Mouse (Mus musculus): ENCODE measurements around the gene Isyna1. TPM values are rescaled to one million over a fixed set of nuclear protein-coding genes. Genes with fewer than 3 reads are reported as not detected.

Gene Isyna1
- polyA plus RNA-seq, 1 experiment from 2014 or later = 69.8 TPM

DNA sequence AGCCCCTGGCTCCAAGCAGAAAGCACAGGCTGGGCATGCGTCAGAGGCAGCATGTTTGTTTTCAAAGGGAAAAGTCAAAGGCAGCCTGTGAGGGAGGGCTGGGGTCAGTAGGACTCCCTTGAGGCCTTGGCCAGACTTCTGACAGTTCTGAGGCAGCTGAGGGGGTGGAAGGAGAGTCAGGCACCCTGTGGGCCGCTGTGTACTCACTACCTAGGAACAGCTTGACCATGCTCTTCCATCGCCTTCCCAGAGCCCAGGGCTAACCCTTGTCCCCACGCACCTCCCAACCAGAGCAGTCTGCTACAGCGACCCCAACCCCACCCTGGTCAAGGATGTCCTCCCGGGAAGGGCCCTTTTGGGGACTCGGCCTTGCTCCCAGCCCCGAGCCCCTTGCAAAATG is 1.0 kb upstream of the Isyna1 start:
- WGBS = 44% methylated on average over 8 of the region's 8 CpGs

DNA sequence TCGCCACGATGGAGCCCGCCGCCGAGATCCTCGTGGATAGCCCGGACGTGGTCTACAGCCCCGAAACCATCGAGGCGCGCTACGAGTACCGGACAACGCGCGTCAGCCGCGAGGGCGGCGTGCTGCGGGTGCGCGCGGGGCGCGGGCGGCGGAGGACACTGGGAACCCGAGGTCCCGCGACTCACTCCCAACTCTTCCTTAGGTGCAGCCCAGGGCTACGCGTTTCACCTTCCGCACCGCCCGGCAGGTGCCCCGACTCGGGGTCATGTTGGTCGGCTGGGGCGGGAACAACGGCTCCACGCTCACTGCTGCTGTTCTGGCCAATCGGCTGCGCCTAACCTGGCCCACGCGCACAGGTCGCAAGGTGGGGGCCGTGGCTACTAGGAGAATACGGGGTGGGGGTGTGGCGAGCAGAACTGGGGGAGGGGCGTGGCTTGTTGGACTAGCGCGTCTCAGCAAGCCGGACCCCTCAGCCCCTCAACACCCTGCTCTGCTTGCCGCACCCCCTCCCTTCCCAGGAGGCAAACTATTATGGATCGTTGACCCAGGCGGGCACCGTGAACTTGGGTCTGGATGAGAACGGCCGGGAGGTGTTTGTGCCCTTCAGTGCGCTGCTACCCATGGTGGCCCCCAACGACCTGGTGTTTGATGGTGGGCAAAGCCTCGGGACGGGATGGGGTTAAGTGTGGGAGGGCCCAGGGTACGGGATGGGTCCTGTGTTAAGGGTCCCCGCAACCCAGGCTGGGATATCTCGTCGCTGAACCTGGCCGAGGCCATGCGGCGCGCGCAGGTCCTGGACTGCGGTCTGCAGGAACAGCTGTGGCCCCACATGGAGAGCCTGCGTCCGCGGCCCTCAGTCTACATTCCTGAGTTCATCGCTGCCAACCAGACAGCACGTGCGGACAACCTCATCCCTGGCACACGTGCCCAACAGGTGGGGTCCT is 720 bp downstream of the Isyna1 start:
- Histone ChIP-seq H3K27me3 (ENCODE audit: control insufficient read depth, insufficient read depth, low read length) (no peaks in the 10 kb centered on the region), H3K4me1 (ENCODE audit: control insufficient read depth in 2 of 2, insufficient read depth in 2 of 2, low read length in 2 of 2) (peaks cover 24 to 48% of the 10 kb centered on the region in 2 experiments), H3K4me3 (ENCODE audit: control insufficient read depth in 1 of 2, insufficient read depth in 1 of 2, low read depth in 1 of 2, low read length in 2 of 2) (peak overlapping the region; percentile 73 to 80), H3K9ac (ENCODE audit: low read length) (peak overlapping the region; percentile 86), H3K4me2 (ENCODE audit: low read length) (peak overlapping the region; percentile 99), H3K36me3 (ENCODE audit: control insufficient read depth, insufficient read depth, low read length) (peaks cover 47% of the 10 kb centered on the region), H3K9me3 (ENCODE audit: control insufficient read depth, low read length) (no peaks in the 10 kb centered on the region), H3K27ac (replicated peaks in 1 of 2; ENCODE audit: control insufficient read depth in 1 of 2, insufficient read depth in 1 of 2, low read depth in 2 of 2, low read length in 2 of 2) (peak overlapping the region; percentile 85 to 87)
- peak; percentile 3; the same call in 1 of the 2 replicates for ATAC-seq (ENCODE audit: insufficient number of reproducible peaks, insufficient read depth, low FRiP score, low read depth)
- WGBS = 11% methylated on average over 81 of the region's 82 CpGs

More for the DNA sequence above, 1.0 kb upstream of the Isyna1 start:
- Histone ChIP-seq H3K9me3 (ENCODE audit: control insufficient read depth, low read length) (no peaks in the 10 kb centered on the region), H3K36me3 (ENCODE audit: control insufficient read depth, insufficient read depth, low read length) (peaks cover 55% of the 10 kb centered on the region), H3K4me3 (ENCODE audit: control insufficient read depth in 1 of 2, insufficient read depth in 1 of 2, low read depth in 1 of 2, low read length in 2 of 2) (peak overlapping the region in 1 of 2 experiments; percentile 73; a peak in 1 of 4 replicates), H3K27ac (replicated peaks in 1 of 2; ENCODE audit: control insufficient read depth in 1 of 2, insufficient read depth in 1 of 2, low read depth in 2 of 2, low read length in 2 of 2) (peak overlapping the region; percentile 84 to 87), H3K27me3 (ENCODE audit: control insufficient read depth, insufficient read depth, low read length) (no peaks in the 10 kb centered on the region), H3K4me1 (ENCODE audit: control insufficient read depth in 2 of 2, insufficient read depth in 2 of 2, low read length in 2 of 2) (peaks cover 19 to 38% of the 10 kb centered on the region in 2 experiments), H3K9ac (ENCODE audit: low read length) (peak overlapping the region; percentile 86), H3K4me2 (ENCODE audit: low read length) (peak overlapping the region; percentile 99)
- ATAC-seq (ENCODE audit: insufficient number of reproducible peaks, insufficient read depth, low FRiP score, low read depth) = no peak

DNA sequence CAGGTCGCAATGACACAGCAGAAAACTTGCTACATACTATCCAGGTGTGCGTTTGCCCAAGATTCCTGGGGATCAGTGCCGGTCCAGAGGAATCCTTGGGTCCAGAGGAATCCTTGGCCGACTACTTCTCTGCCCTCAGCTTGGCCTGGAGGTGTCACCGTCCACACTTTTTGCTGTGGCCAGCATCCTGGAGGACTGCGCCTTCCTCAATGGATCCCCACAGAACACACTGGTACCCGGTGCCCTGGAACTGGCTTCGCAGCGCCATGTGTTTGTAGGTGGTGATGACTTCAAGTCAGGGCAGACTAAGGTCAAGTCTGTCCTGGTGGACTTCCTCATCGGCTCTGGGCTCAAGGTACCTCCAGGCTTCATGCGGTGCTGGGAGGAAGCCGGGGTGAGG is 1.6 kb downstream of the Isyna1 start:
- H3K4me3 ChIP-seq (ENCODE audit: control insufficient read depth in 1 of 2, insufficient read depth in 1 of 2, low read depth in 1 of 2, low read length in 2 of 2) = no peak overlapping the region
- H3K4me1 ChIP-seq (ENCODE audit: control insufficient read depth in 2 of 2, insufficient read depth in 2 of 2, low read length in 2 of 2) = peaks cover 29 to 56% of the 10 kb centered on the region in 2 experiments
- H3K9me3 ChIP-seq (ENCODE audit: control insufficient read depth, low read length) = no peaks in the 10 kb centered on the region
- H3K36me3 ChIP-seq (ENCODE audit: control insufficient read depth, insufficient read depth, low read length) = peaks cover 40% of the 10 kb centered on the region
- H3K9ac ChIP-seq (ENCODE audit: low read length) = no peak overlapping the region
- no peaks in the 10 kb centered on the region for H3K27me3 ChIP-seq (ENCODE audit: control insufficient read depth, insufficient read depth, low read length)
- no peak overlapping the region for H3K27ac ChIP-seq (replicated peaks in 1 of 2; ENCODE audit: control insufficient read depth in 1 of 2, insufficient read depth in 1 of 2, low read depth in 2 of 2, low read length in 2 of 2)
- WGBS = 90% methylated on average over 12 of the region's 12 CpGs
- H3K4me2 ChIP-seq (ENCODE audit: low read length) = peak overlapping the region; percentile 99; the same call in 1 of the 2 replicates
- ATAC-seq (ENCODE audit: insufficient number of reproducible peaks, insufficient read depth, low FRiP score, low read depth) = no peak

DNA sequence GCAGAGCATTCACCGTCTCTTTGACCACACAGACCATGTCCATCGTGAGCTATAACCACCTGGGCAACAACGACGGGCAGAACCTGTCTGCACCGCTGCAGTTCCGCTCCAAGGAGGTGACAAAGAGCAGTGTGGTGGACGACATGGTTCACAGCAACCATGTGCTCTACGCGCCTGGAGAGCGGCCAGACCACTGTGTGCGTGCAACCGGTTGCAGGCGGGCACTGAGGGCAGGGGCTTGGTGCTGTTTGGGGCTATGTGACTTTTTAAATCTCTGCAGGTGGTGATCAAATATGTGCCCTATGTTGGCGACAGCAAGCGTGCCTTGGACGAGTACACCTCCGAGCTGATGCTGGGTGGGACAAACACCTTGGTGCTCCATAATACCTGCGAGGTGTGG is 2.0 kb downstream of the Isyna1 start:
- H3K4me1 ChIP-seq (ENCODE audit: control insufficient read depth in 2 of 2, insufficient read depth in 2 of 2, low read length in 2 of 2) = peaks cover 30 to 59% of the 10 kb centered on the region in 2 experiments
- ATAC-seq (ENCODE audit: insufficient number of reproducible peaks, insufficient read depth, low FRiP score, low read depth) = no peak
- H3K9ac ChIP-seq (ENCODE audit: low read length) = no peak overlapping the region
- no peak overlapping the region for H3K27ac ChIP-seq (replicated peaks in 1 of 2; ENCODE audit: control insufficient read depth in 1 of 2, insufficient read depth in 1 of 2, low read depth in 2 of 2, low read length in 2 of 2)
- 94% methylated on average over 18 of the region's 18 CpGs for WGBS
- H3K36me3 ChIP-seq (ENCODE audit: control insufficient read depth, insufficient read depth, low read length) = peaks cover 37% of the 10 kb centered on the region
- no peak overlapping the region for H3K4me2 ChIP-seq (ENCODE audit: low read length)
- no peaks in the 10 kb centered on the region for H3K27me3 ChIP-seq (ENCODE audit: control insufficient read depth, insufficient read depth, low read length)
- H3K4me3 ChIP-seq (ENCODE audit: control insufficient read depth in 1 of 2, insufficient read depth in 1 of 2, low read depth in 1 of 2, low read length in 2 of 2) = no peak overlapping the region
- no peaks in the 10 kb centered on the region for H3K9me3 ChIP-seq (ENCODE audit: control insufficient read depth, low read length)

DNA sequence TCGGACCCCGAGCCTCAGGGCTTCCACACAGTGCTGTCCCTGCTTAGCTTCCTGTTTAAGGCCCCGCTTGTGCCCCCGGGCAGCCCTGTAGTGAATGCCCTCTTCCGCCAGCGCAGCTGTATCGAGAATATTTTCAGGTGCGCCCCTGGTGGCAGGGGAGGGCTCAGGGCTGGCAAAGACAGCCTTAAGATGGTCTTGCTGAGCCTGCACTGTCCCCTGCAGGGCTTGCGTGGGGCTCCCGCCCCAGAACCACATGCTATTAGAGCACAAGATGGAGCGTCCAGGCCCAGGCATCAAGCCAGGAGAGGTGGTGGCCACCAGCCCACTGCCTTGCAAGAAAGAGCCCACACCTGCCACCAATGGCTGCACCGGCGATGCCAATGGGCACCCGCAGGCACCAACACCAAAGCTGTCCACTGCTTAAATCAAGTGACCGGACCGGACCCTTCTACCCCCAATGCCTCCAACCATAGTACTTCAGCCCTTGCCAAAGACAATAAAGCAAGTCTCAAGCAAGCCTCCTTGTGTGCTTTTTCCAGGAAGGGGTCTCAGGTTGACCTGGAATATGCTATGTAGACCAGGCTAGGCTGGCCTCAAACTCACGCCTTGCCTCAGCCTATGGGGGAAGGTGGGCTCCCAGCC is 2.7 kb downstream of the Isyna1 start:
- Histone ChIP-seq H3K27me3 (ENCODE audit: control insufficient read depth, insufficient read depth, low read length) (no peaks in the 10 kb centered on the region), H3K9me3 (ENCODE audit: control insufficient read depth, low read length) (no peaks in the 10 kb centered on the region), H3K27ac (replicated peaks in 1 of 2; ENCODE audit: control insufficient read depth in 1 of 2, insufficient read depth in 1 of 2, low read depth in 2 of 2, low read length in 2 of 2) (0 out of 4 replicates have a peak overlapping the region, but pooled peaks of 1 of the 2 experiments have one; percentile 1), H3K4me3 (ENCODE audit: control insufficient read depth in 1 of 2, insufficient read depth in 1 of 2, low read depth in 1 of 2, low read length in 2 of 2) (no peak overlapping the region), H3K36me3 (ENCODE audit: control insufficient read depth, insufficient read depth, low read length) (peaks cover 33% of the 10 kb centered on the region), H3K4me1 (ENCODE audit: control insufficient read depth in 2 of 2, insufficient read depth in 2 of 2, low read length in 2 of 2) (peaks cover 33 to 62% of the 10 kb centered on the region in 2 experiments), H3K4me2 (ENCODE audit: low read length) (peak overlapping the region; percentile 91), H3K9ac (ENCODE audit: low read length) (peak overlapping the region; percentile 86; the same call in 1 of the 2 replicates)
- no peak for ATAC-seq (ENCODE audit: insufficient number of reproducible peaks, insufficient read depth, low FRiP score, low read depth)
- WGBS = 85% methylated on average over 17 of the region's 17 CpGs

DNA sequence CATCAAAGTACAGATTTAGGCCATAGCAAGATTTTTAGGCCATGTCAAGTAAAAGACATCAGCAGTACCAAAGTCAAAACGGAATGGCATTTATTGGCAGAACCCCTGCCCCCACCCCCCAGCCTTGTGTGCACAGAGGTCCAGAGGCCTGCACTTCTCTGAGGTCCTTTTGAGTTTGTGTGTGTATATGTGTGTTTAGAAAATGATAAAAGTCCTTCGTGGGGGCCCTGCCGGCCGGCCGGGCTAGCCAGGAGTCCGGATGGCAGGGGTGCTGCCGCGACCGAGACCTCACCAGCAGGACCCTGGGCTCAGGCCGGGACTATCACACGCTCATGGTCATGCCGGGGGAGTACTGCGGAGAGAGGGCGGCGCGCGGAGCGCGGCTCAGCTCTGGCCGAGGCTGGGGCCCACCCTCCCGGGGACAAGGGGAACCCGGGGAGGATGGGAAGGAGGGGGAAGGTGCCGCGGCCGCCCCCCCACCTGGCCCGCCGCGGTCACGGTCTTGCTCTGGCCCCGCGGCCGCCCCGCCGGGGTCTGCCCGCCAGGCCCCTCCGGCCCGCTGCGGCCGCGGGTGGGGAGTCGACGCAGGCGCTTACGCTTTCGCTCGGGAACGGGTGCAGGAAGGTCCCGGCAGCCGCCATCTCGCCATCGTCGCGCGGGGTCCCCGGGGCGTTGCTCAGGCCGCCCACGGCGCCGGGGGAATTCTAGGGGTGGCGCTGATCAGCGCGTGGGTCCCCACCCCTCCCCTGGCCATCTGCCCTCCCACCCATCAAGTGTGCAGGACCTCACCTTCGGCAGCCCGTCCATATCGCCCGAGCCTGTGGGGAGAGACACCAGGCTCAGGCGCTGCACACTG is 3.5 kb downstream of the Isyna1 start:
- H3K9me3 ChIP-seq (ENCODE audit: control insufficient read depth, low read length) = no peaks in the 10 kb centered on the region
- 13% methylated on average over 60 of the region's 68 CpGs for WGBS
- H3K4me2 ChIP-seq (ENCODE audit: low read length) = peak overlapping the region; percentile 91
- peaks cover 35% of the 10 kb centered on the region for H3K36me3 ChIP-seq (ENCODE audit: control insufficient read depth, insufficient read depth, low read length)
- peaks cover 33 to 62% of the 10 kb centered on the region in 2 experiments for H3K4me1 ChIP-seq (ENCODE audit: control insufficient read depth in 2 of 2, insufficient read depth in 2 of 2, low read length in 2 of 2)
- peak overlapping the region; percentile 54 to 56 for H3K4me3 ChIP-seq (ENCODE audit: control insufficient read depth in 1 of 2, insufficient read depth in 1 of 2, low read depth in 1 of 2, low read length in 2 of 2)
- ATAC-seq (ENCODE audit: insufficient number of reproducible peaks, insufficient read depth, low FRiP score, low read depth) = no peak
- peak overlapping the region; percentile 86 for H3K9ac ChIP-seq (ENCODE audit: low read length)
- no peaks in the 10 kb centered on the region for H3K27me3 ChIP-seq (ENCODE audit: control insufficient read depth, insufficient read depth, low read length)
- H3K27ac ChIP-seq (replicated peaks in 1 of 2; ENCODE audit: control insufficient read depth in 1 of 2, insufficient read depth in 1 of 2, low read depth in 2 of 2, low read length in 2 of 2) = peak overlapping the region; percentile 9 to 29; a peak in 2 of 4 replicates

DNA sequence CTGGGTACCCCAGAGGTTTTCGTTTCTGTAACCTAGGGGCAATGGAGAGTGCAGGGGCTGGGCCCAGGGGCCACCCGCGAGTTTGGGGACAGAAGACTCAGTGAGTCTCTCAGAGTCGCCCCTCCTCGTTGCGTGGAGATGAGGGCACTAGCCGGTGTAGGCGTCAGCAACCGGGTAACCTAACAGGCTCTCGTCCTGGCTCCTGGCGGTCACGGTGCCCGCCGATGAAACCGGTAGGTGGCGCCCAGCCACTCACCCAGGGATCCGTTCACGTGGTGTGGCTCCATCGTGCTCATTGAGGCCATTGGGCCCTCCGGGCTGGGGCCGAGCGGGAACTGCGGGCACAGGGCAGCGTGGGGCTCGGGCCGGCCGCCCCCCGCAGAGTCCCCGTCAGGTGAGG is 4.1 kb downstream of the Isyna1 start:
- Histone ChIP-seq H3K27me3 (ENCODE audit: control insufficient read depth, insufficient read depth, low read length) (no peaks in the 10 kb centered on the region), H3K4me3 (ENCODE audit: control insufficient read depth in 1 of 2, insufficient read depth in 1 of 2, low read depth in 1 of 2, low read length in 2 of 2) (peak overlapping the region; percentile 54 to 56), H3K4me2 (ENCODE audit: low read length) (peak overlapping the region; percentile 91), H3K4me1 (ENCODE audit: control insufficient read depth in 2 of 2, insufficient read depth in 2 of 2, low read length in 2 of 2) (peaks cover 29 to 56% of the 10 kb centered on the region in 2 experiments), H3K36me3 (ENCODE audit: control insufficient read depth, insufficient read depth, low read length) (peaks cover 40% of the 10 kb centered on the region), H3K27ac (replicated peaks in 1 of 2; ENCODE audit: control insufficient read depth in 1 of 2, insufficient read depth in 1 of 2, low read depth in 2 of 2, low read length in 2 of 2) (peak overlapping the region; percentile 9 to 29; a peak in 2 of 4 replicates), H3K9me3 (ENCODE audit: control insufficient read depth, low read length) (no peaks in the 10 kb centered on the region), H3K9ac (ENCODE audit: low read length) (peak overlapping the region; percentile 86)
- 0 out of 2 replicates have a peak, but pooled peaks have one; percentile 8 for ATAC-seq (ENCODE audit: insufficient number of reproducible peaks, insufficient read depth, low FRiP score, low read depth)
- WGBS = 9% methylated on average over 22 of the region's 29 CpGs

Data from heart, embryonic 14.5 days (tissue).